Mouse (Mus musculus): ENCODE measurements around the gene Ehhadh.
"Not testable (repeated sequence)": the region's sequence is repeated elsewhere in the genome, so short reads cannot be mapped to it uniquely, and the experiment has no call there.

GRCm38 (mm10) chr16:21807786-21808185 lies 20.2 kb upstream of the Ehhadh start:
- TF ChIP-seq CTCF (IDR thresholded peaks at IDR 0.05; ENCODE audit: insufficient read depth, low read length); POLR2A (IDR thresholded peaks at IDR 0.05; ENCODE audit: borderline replicate concordance, extremely low read depth, low read depth, low read length): not testable (repeated sequence)

Data from lung, adult 2 months (tissue).